12 mouse cellular contexts compared by ENCODE assay signal in genomic region chr16:21637201-21637819, GRCm38 (mm10). TPM values are rescaled to one million over a fixed set of nuclear protein-coding genes. Genes with fewer than 3 reads are reported as not detected.
A peak's percentile ranks its signal among the peaks of the same experiment; 100 is the strongest.
DNase-seq lines count a peak whose midpoint lies in the region; ATAC-seq lines count a peak whose summit lies in the region.
"Had no signal": no experiment of that assay in that cellular context is flagged by ENCODE, and none has a peak within 500 bp of the region (broad histone marks: within the 10 kb centered on the region; RNA-seq: fewer than 3 reads in every experiment).

No protein-coding gene starts in this region.

- no peaks in the 10 kb centered on the region for H3K9me3 ChIP-seq in heart, embryonic 10.5 days
- peaks cover 20% of the 10 kb centered on the region for H3K9me3 ChIP-seq in megakaryocyte, embryonic 14.5 days
- H3K9me3 ChIP-seq in intestine, embryonic 14.5 days (ENCODE audit: control insufficient read depth, low read length): no peaks in the 10 kb centered on the region
- H3K9me3 ChIP-seq: G1E had no signal

- WGBS in heart, embryonic 10.5 days: 75% methylated on average over 11 of the region's 11 CpGs
- 66% methylated on average over 11 of the region's 11 CpGs for WGBS in intestine, embryonic 14.5 days

- no peak for ATAC-seq in megakaryocyte, adult 5-6 weeks (ENCODE audit: poor library complexity, severe bottlenecking)
- ATAC-seq in intestine, embryonic 14.5 days (replicated peaks; ENCODE audit: low FRiP score, low TSS enrichment, low read depth): no peak
- no peak for ATAC-seq in cerebellum, adult (ENCODE audit: insufficient number of reproducible peaks, low FRiP score, low TSS enrichment)
- ATAC-seq: activated CD4-positive, CD25-positive, alpha-beta regulatory T cell, adult 4 months had no signal

- peak; percentile 13 to 32 for DNase-seq in heart, adult 9 months (ENCODE audit: low spot score in 2 of 2)
- no peak for DNase-seq in heart, embryonic 10.5 days (ENCODE audit: low spot score)
- DNase-seq in intestine, embryonic 14.5 days (ENCODE audit: low spot score): no peak
- no peak for DNase-seq in cerebellum, adult 11 months
- no peak for DNase-seq in layer of hippocampus, adult 11-12 months (ENCODE audit: low spot score)
- DNase-seq: cerebellum, adult 9-10 months; kidney, adult 9 months had no signal

- H3K27me3 ChIP-seq in heart, embryonic 10.5 days (ENCODE audit: insufficient read depth, poor library complexity, severe bottlenecking): no peaks in the 10 kb centered on the region
- no peaks in the 10 kb centered on the region for H3K27me3 ChIP-seq in megakaryocyte, embryonic 14.5 days (replicated peaks)
- H3K27me3 ChIP-seq in intestine, embryonic 14.5 days (replicated peaks; ENCODE audit: control insufficient read depth, insufficient read depth, low read length): no peaks in the 10 kb centered on the region

- H3K4me2 ChIP-seq in intestine, embryonic 14.5 days (ENCODE audit: low read length): no peak overlapping the region

- H3K27ac ChIP-seq in heart, embryonic 10.5 days: no peak overlapping the region
- H3K27ac ChIP-seq in intestine, embryonic 14.5 days (ENCODE audit: low read depth): peak overlapping the region; percentile 18; the same call in 1 of the 2 replicates

- H3K9ac ChIP-seq in intestine, embryonic 14.5 days (ENCODE audit: low read length): no peak overlapping the region

- no peak overlapping the region for H3K4me3 ChIP-seq in heart, embryonic 10.5 days
- H3K4me3 ChIP-seq in megakaryocyte, embryonic 14.5 days (replicated peaks): peak overlapping the region; percentile 75
- H3K4me3 ChIP-seq in intestine, embryonic 14.5 days (ENCODE audit: low read depth, low read length): no peak overlapping the region

- peaks cover 26% of the 10 kb centered on the region for H3K4me1 ChIP-seq in heart, embryonic 10.5 days
- peaks cover 86% of the 10 kb centered on the region for H3K4me1 ChIP-seq in megakaryocyte, embryonic 14.5 days
- 0 out of 2 replicates have a peak, but pooled peaks cover 2% of the 10 kb centered on the region for H3K4me1 ChIP-seq in intestine, embryonic 14.5 days (replicated peaks; ENCODE audit: control insufficient read depth, insufficient read depth, low read length)

- peaks cover 5% of the 10 kb centered on the region; the same call in 1 of the 2 replicates for H3K36me3 ChIP-seq in heart, embryonic 10.5 days
- H3K36me3 ChIP-seq in megakaryocyte, embryonic 14.5 days (replicated peaks; ENCODE audit: low read length): peaks cover 49% of the 10 kb centered on the region
- no peaks in the 10 kb centered on the region for H3K36me3 ChIP-seq in intestine, embryonic 14.5 days (ENCODE audit: control insufficient read depth, insufficient read depth, low read length)

RNA-seq across cellular contexts. Expression of gene 2510009E07Rik, which starts 57.2 kb away (rescaled TPM):
- 14.5 and 19.7 TPM in 2 replicates for polyA plus RNA-seq in heart, embryonic 10.5 days (2016; fragmentation: Nextera tagmentation; extraction: Ambion mirVana)
- polyA plus RNA-seq in megakaryocyte, embryonic 14.5 days (2012; ENCODE audit: insufficient read depth, low replicate concordance): 1.3 TPM in 1 of 2 replicates, not detected in the other
- total RNA-seq in megakaryocyte, adult 5-6 weeks (2015): 0.41 and 0.60 TPM in 2 replicates
- 1.3 and 3.2 TPM in 2 replicates for total RNA-seq in megakaryocyte, adult 5-6 weeks (2017)
- 20.0 and 21.2 TPM in 2 replicates for polyA plus RNA-seq in intestine, embryonic 14.5 days (2014; fragmentation: Nextera tagmentation; extraction: Ambion mirVana)
- polyA plus RNA-seq: G1E had no signal

Comparison
In these comparisons a context has a peak if more than half of its experiments do, and no peak if none do; other contexts are left out.
1. DNase-seq: peak in heart, adult 9 months (2 of 2); none in heart, embryonic 10.5 days (single experiment), intestine, embryonic 14.5 days (single experiment), cerebellum, adult 11 months (single experiment) and layer of hippocampus, adult 11-12 months (single experiment).